Mouse (Mus musculus): ENCODE results near the gene Cdc42ep3. TPM values are rescaled to one million over a fixed set of nuclear protein-coding genes. Genes with fewer than 3 reads are reported as not detected.

Gene Cdc42ep3
- total RNA-seq, 2 experiments from 2014 or later: 25.4 to 27.8 TPM

- no peak for DNase-seq
Observed at GRCm38 (mm10) chr17:79290697-79291096, 64.2 kb downstream of the Cdc42ep3 start.

- DNase-seq: no peak
Observed at GRCm38 (mm10) chr17:79287302-79287701, 67.6 kb downstream of the Cdc42ep3 start.

GRCm38 (mm10) chr17:79285030-79285601 is 69.8 kb downstream of the Cdc42ep3 start:
- DNase-seq: no peak

All from gastrocnemius, postnatal 25 days (tissue).